9 mouse cellular contexts compared by ENCODE assay signal in genomic region chr7:28917503-28918426, GRCm38 (mm10). TPM values are rescaled to one million over a fixed set of nuclear protein-coding genes. Genes with fewer than 3 reads are reported as not detected.
DNase-seq lines count a peak whose midpoint lies in the region; ATAC-seq lines count a peak whose summit lies in the region.
"Had no signal": no experiment of that assay in that cellular context is flagged by ENCODE, and none has a peak within 500 bp of the region (broad histone marks: within the 10 kb centered on the region; RNA-seq: fewer than 3 reads in every experiment).

No protein-coding gene starts in this region.

- peaks cover 50% of the 10 kb centered on the region for H3K4me1 ChIP-seq in hindbrain, embryonic 13.5 days (replicated peaks)
- peaks cover 33% of the 10 kb centered on the region for H3K4me1 ChIP-seq in hindbrain, embryonic 12.5 days

- H3K27me3 ChIP-seq in hindbrain, embryonic 13.5 days, result no peaks in the 10 kb centered on the region
- H3K27me3 ChIP-seq in hindbrain, embryonic 12.5 days, result no peaks in the 10 kb centered on the region

- DNase-seq in brain, embryonic 18.5 days (ENCODE audit: low read depth, low spot score), result peak; percentile 18
- peak; percentile 67 to 72 for DNase-seq in heart, postnatal 10 days
- DNase-seq in layer of hippocampus, adult 18-20 months (ENCODE audit: low spot score in 2 of 2), result peak; percentile 72 to 83
- peak; percentile 90 for DNase-seq in lung, postnatal 10 days
- DNase-seq in testis, postnatal 14 days (ENCODE audit: low spot score), result peak; percentile 62

- no peak overlapping the region for H3K4me3 ChIP-seq in hindbrain, embryonic 13.5 days
- no peak overlapping the region for H3K4me3 ChIP-seq in hindbrain, embryonic 12.5 days

- H3K36me3 ChIP-seq in hindbrain, embryonic 13.5 days, result peaks cover 63% of the 10 kb centered on the region
- peaks cover 64% of the 10 kb centered on the region for H3K36me3 ChIP-seq in hindbrain, embryonic 12.5 days

- 73% methylated on average over 10 of the region's 10 CpGs for WGBS in hindbrain, embryonic 13.5 days
- WGBS in hindbrain, embryonic 12.5 days, result 78% methylated on average over 10 of the region's 10 CpGs

- no peak overlapping the region for H3K9ac ChIP-seq in hindbrain, embryonic 13.5 days
- no peak overlapping the region for H3K9ac ChIP-seq in hindbrain, embryonic 12.5 days

- H3K27ac ChIP-seq in hindbrain, embryonic 13.5 days, result 0 out of 2 replicates have a peak overlapping the region, but pooled peaks have one; percentile 0
- H3K27ac ChIP-seq in hindbrain, embryonic 12.5 days, result no peak overlapping the region

- no peak overlapping the region for H3K4me2 ChIP-seq in hindbrain, embryonic 13.5 days
- no peak overlapping the region for H3K4me2 ChIP-seq in hindbrain, embryonic 12.5 days (replicated peaks)

- no peaks in the 10 kb centered on the region for H3K9me3 ChIP-seq in hindbrain, embryonic 13.5 days
- H3K9me3 ChIP-seq in hindbrain, embryonic 12.5 days (replicated peaks), result no peaks in the 10 kb centered on the region

- intact Hi-C loops in heart, postnatal 10 days (cut with DNase I), result no loop called here

- no peak for ATAC-seq in hindbrain, embryonic 13.5 days (ENCODE audit: low FRiP score)
- ATAC-seq in hindbrain, embryonic 12.5 days (ENCODE audit: low FRiP score), result no peak
- no peak for ATAC-seq in monocyte, adult 5-6 weeks (replicated peaks; ENCODE audit: insufficient number of reproducible peaks, low FRiP score, low TSS enrichment, poor library complexity, severe bottlenecking)

RNA-seq across cellular contexts. Expression of gene Capn12, which starts 36.5 kb away (rescaled TPM):
- 0.38 and 0.43 TPM in 2 replicates for polyA plus RNA-seq in hindbrain, embryonic 13.5 days (2015; fragmentation: Nextera tagmentation; extraction: Ambion mirVana)
- polyA plus RNA-seq in hindbrain, embryonic 12.5 days (2016; fragmentation: Nextera tagmentation; extraction: Ambion mirVana), result 0.34 and 0.78 TPM in 2 replicates
- under 1 TPM; 0.26 to 0.47 TPM for total RNA-seq in heart, postnatal 10 days (2021)
- total RNA-seq in layer of hippocampus, adult 18-20 months (2021), result under 1 TPM; 0.50 to 0.76 TPM
- 0.87 TPM in 1 of 3 replicates, not detected in the others for total RNA-seq in monocyte, adult 5-6 weeks (2017)
- total RNA-seq: hematopoietic stem cell, adult 5-6 weeks had no signal

RNA-seq across cellular contexts. Expression of gene Actn4, which starts 44.4 kb away (rescaled TPM):
- polyA plus RNA-seq in hindbrain, embryonic 13.5 days (2015; fragmentation: Nextera tagmentation; extraction: Ambion mirVana), result 136 and 138 TPM in 2 replicates
- polyA plus RNA-seq in hindbrain, embryonic 12.5 days (2016; fragmentation: Nextera tagmentation; extraction: Ambion mirVana), result 194 and 200 TPM in 2 replicates
- 100 to 1,000 TPM; 173 to 174 TPM for total RNA-seq in heart, postnatal 10 days (2021)
- total RNA-seq in layer of hippocampus, adult 18-20 months (2021), result 100 to 1,000 TPM; 127 to 136 TPM
- 25.4 to 66.0 TPM (median 36.9 TPM) in 3 replicates for total RNA-seq in monocyte, adult 5-6 weeks (2017)

RNA-seq across cellular contexts. Expression of gene Lgals7, which starts 54.1 kb away (rescaled TPM):
- polyA plus RNA-seq in hindbrain, embryonic 13.5 days (2015; fragmentation: Nextera tagmentation; extraction: Ambion mirVana), result 6.4 and 7.4 TPM in 2 replicates
- 3.1 and 3.5 TPM in 2 replicates for polyA plus RNA-seq in hindbrain, embryonic 12.5 days (2016; fragmentation: Nextera tagmentation; extraction: Ambion mirVana)
- 1 to 10 TPM; 2.2 to 2.8 TPM for total RNA-seq in heart, postnatal 10 days (2021)
- not detected for total RNA-seq in layer of hippocampus, adult 18-20 months (2021)
- not detected in 3 replicates for total RNA-seq in monocyte, adult 5-6 weeks (2017)
- total RNA-seq: hematopoietic stem cell, adult 5-6 weeks had no signal

Comparison
In these comparisons a context has a peak if more than half of its experiments do, and no peak if none do; other contexts are left out.
1. DNase-seq: peak in every context shown above with its lines; median percentile 90 in lung, postnatal 10 days; 78 in layer of hippocampus, adult 18-20 months; 70 in heart, postnatal 10 days; 62 in testis, postnatal 14 days; 18 in brain, embryonic 18.5 days.